Mouse (Mus musculus) adrenal gland, postnatal 4 days (tissue): ENCODE measurements around the gene Adgra3. TPM values are rescaled to one million over a fixed set of nuclear protein-coding genes. Genes with fewer than 3 reads are reported as not detected.

Source experiments
- DNase-seq, 2 experiments: peaks; one replicate each; pipeline ENCODE4 v3.0.0; 2021 to 2022; ENCODE audit warnings: low spot score in 2 of 2, mixed read lengths in 2 of 2
- total RNA-seq, 2 experiments: library from RNA; stranded (reverse); gene quantifications; 2 replicates each; pipeline ENCODE4 v1.2.3; 2021

The Adgra3 gene
- total RNA-seq, 2 experiments from 2014 or later, result 68.0 to 81.8 TPM

- peak in 1 of 2 experiments; percentile 38 for DNase-seq
These were observed 82.8 kb downstream of the Adgra3 start for GRCm38 (mm10) chr5:49975971-49976370.

GRCm38 (mm10) chr5:49974211-49974610 lies 84.6 kb downstream of the Adgra3 start:
- no peak for DNase-seq

DNA sequence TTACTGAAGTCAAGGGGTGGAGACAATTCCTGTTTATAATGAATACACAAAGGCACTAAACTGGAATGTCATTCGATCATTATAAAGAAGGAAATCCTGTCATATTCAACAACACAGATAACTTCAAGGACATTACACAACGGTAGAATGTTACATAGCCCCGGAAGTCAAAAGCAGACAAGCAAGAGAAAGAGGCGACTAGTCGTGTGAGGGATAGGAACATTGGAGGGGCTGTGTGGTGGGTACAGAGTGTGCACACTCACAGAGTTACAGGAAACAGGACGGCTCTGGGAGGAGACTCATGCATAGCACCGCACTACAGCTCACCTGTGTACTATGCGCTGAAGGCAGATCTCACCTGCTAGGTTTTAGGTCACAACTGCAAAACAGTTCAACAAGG lies 89.1 kb downstream of the Adgra3 start:
- DNase-seq, result no peak

- no peak for DNase-seq
These were observed 91.1 kb downstream of the Adgra3 start for GRCm38 (mm10) chr5:49967726-49968125.

GRCm38 (mm10) chr5:49965810-49966209 lies 93.0 kb downstream of the Adgra3 start:
- DNase-seq, result no peak

- no peak for DNase-seq
These were observed 97.1 kb downstream of the Adgra3 start for GRCm38 (mm10) chr5:49961478-49962431.

DNA sequence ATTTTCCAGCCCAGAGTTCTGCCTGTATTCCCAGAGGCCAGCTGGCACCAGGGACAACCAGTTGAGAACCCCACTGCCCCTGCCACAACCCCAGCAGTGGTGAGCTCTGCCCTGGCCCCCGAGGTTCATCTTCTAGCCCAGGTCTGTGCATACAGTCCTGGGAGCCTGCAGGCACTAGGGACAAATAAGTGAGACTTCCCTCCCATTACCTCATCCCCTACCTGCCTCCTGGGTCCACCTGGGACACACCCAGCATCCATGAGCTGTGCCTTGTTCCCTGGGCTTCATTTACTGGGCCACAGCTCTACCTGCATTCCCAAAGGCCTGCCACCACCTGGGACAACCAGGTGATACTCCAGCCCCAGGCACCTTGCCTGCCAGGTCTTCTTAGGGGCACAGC lies 122.5 kb downstream of the Adgra3 start:
- DNase-seq, result no peak

- DNase-seq, result no peak
These were observed 134.1 kb downstream of the Adgra3 start for GRCm38 (mm10) chr5:49924712-49925111.

DNA sequence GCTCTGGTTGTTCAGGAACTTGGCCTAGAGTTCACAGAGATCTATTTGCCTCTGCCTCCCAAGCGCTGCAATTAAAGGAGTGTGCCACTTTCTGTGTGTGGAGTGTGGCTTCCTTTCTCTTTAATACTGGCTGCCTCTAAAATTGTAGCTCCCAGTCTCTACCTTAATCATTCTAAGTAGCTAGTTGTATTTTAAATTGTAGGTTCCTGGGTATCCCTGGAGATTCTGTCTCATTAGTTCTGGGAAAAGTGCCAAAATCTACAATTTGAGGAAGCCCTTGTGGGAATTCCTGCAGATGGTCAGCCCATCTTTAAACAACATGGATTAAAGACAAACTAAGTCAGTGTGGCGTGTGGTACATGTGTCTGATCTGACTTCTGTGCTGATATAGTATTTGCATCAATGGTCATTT lies 143.1 kb downstream of the Adgra3 start:
- DNase-seq, result no peak
